Mouse (Mus musculus) frontal cortex, postnatal 14 days (tissue): ENCODE results near the gene 4931414P19Rik.

Experiments
- DNase-seq, 2 experiments: peaks; one replicate each; pipeline ENCODE4 v3.0.0; 2022; ENCODE audit warnings: low spot score in 2 of 2

4931414P19Rik gene

GRCm38 (mm10) chr14:54544703-54545102 lies 61.1 kb downstream of the 4931414P19Rik start:
- DNase-seq: no peak

GRCm38 (mm10) chr14:54540771-54541170 lies 65.0 kb downstream of the 4931414P19Rik start:
- no peak for DNase-seq

GRCm38 (mm10) chr14:54538580-54538979 lies 67.2 kb downstream of the 4931414P19Rik start:
- DNase-seq: no peak
